Mouse (Mus musculus) embryonic facial prominence, embryonic 13.5 days (tissue): ENCODE data around the gene Vezf1. TPM values are rescaled to one million over a fixed set of nuclear protein-coding genes. Genes with fewer than 3 reads are reported as not detected.

Source experiments
- ATAC-seq: fragments of 200-750 bp; cut with Nextera tagmentation; 2 replicates; pipeline ENCODE4 v1.8.0; 2017; ENCODE audit warnings: low read depth; ENCODE audit not compliant: insufficient number of reproducible peaks, insufficient read depth, low FRiP score, low TSS enrichment
- H3K27ac ChIP-seq: fragments of 300-500 bp; sonication (generic); 2 replicates; pipeline ENCODE4 v1.5.1; 2015; ENCODE audit warnings: moderate library complexity, mild to moderate bottlenecking, inconsistent platforms
- H3K27me3 ChIP-seq: fragments of 300-500 bp; sonication (generic); 2 replicates; pipeline ENCODE4 v1.6.1; 2015; ENCODE audit warnings: mild to moderate bottlenecking, inconsistent platforms
- H3K36me3 ChIP-seq: fragments of 300-500 bp; sonication (generic); 2 replicates; pipeline ENCODE4 v1.6.1; 2015; ENCODE audit warnings: mild to moderate bottlenecking, inconsistent platforms
- H3K4me1 ChIP-seq: fragments of 300-500 bp; sonication (generic); 2 replicates; pipeline ENCODE4 v1.6.1; 2015; ENCODE audit warnings: inconsistent platforms
- H3K4me2 ChIP-seq: fragments of 300-500 bp; sonication (generic); 2 replicates; pipeline ENCODE4 v1.6.1; 2015; ENCODE audit warnings: moderate library complexity, mild to moderate bottlenecking, inconsistent platforms
- H3K4me3 ChIP-seq: fragments of 300-500 bp; sonication (generic); 2 replicates; pipeline ENCODE4 v1.5.1; 2015; ENCODE audit warnings: mild to moderate bottlenecking, inconsistent platforms
- H3K9ac ChIP-seq: fragments of 300-500 bp; sonication (generic); 2 replicates; pipeline ENCODE4 v1.6.1; 2015; ENCODE audit warnings: mild to moderate bottlenecking, inconsistent platforms
- H3K9me3 ChIP-seq: fragments of 300-500 bp; sonication (generic); 2 replicates; pipeline ENCODE4 v1.6.1; 2016; ENCODE audit warnings: inconsistent platforms
- WGBS: fragments of 180-500 bp; shearing (Covaris S2); methylation state at CpG from one replicate; pipeline ENCODE4 v1.1.7; 2015; ENCODE audit warnings: mixed read lengths; 5-methylcytosine and 5-hydroxymethylcytosine counted together
- polyA plus RNA-seq: library from polyadenylated mRNA; unstranded; fragments of >200 nt; fragmentation: Nextera tagmentation; extraction: Ambion mirVana; gene quantifications from 2 replicates; pipeline ENCODE4 v1.2.1, GENCODE M21; 2015

Gene Vezf1
- polyA plus RNA-seq = 43.1 and 47.0 TPM in 2 replicates

GRCm38 (mm10) chr11:88067586-88068410 lies at the start of gene Vezf1:
Gene Vezf1, plus strand, starts transcription at chr11:88068279.
- under 1% methylated on average over 31 of the region's 81 CpGs for WGBS
- peak; percentile 89 for ATAC-seq
- peak within 1 kb of the TSS; percentile 96 for H3K4me3 ChIP-seq
- H3K9ac ChIP-seq = peak within 1 kb of the TSS; percentile 98
- H3K27ac ChIP-seq = peak within 1 kb of the TSS; percentile 97
- H3K36me3 ChIP-seq = no peaks in the 10 kb centered on the region
- no peaks in the 10 kb centered on the region for H3K9me3 ChIP-seq
- H3K4me2 ChIP-seq = peak within 1 kb of the TSS; percentile 82
- no peaks in the 10 kb centered on the region for H3K27me3 ChIP-seq
- H3K4me1 ChIP-seq = peaks cover 35% of the 10 kb centered on the region

DNA sequence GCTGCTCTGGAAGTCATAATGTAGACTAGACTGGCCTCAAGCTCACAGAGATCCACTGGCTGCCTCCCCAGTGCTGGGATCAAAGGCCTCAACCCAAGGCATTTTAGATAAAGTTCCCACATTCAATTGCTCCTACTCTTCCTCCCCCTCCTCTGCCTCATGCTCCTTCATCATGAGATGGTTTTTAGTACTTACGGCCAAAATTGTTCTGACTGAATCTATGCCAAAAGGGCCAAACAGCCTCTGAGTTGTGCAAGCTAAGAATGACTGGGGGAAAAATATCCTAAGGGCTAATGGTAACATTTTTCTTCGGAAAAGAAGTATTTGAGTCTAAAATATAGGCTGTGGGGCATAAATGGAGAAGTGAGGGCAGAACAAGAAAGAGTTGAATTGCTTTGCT lies 44.1 kb upstream of the Vezf1 start:
- Histone ChIP-seq H3K9ac (no peak overlapping the region), H3K9me3 (no peaks in the 10 kb centered on the region), H3K4me1 (0 out of 2 replicates have a peak, but pooled peaks cover 3% of the 10 kb centered on the region), H3K36me3 (no peaks in the 10 kb centered on the region), H3K4me3 (no peak overlapping the region), H3K4me2 (no peak overlapping the region), H3K27me3 (no peaks in the 10 kb centered on the region), H3K27ac (no peak overlapping the region)
- 71% methylated on average over 2 of the region's 2 CpGs for WGBS
- no peak for ATAC-seq

DNA sequence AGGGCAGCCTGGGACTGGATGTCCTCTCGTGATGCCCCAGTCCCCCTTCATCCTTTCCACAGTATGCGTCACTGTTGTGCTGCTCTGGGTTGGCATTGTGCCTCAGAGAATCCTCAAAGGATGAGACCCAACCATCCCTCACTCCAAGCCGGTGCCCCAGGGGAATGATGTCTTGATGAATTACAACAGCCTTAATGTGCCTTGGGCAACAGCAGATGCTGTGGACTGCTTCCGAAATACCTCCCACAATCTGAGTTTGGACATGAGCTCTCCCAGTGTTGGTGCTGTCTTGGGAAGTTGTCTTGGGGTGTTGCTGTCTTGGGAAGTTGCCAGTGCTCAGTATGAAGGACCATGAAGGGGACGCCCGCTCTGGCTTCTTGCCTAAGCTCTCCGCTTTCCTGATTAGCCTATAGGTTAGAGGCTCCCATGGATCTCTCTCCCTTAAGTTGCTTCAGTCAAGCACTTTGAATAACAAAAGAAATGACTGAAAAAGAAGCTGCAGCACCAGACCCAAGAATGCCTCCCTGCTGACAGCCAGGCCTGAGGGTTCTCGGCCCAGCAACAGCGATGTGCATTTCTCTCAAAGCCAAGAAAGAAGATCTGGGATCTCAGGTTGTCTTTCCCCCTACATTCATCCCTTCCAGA lies 40.6 kb upstream of the Vezf1 start:
- H3K27me3 ChIP-seq = no peaks in the 10 kb centered on the region
- 63% methylated on average over 9 of the region's 9 CpGs for WGBS
- peaks cover 5% of the 10 kb centered on the region; the same call in 1 of the 2 replicates for H3K4me1 ChIP-seq
- H3K27ac ChIP-seq = no peak overlapping the region
- no peak overlapping the region for H3K9ac ChIP-seq
- no peak for ATAC-seq
- H3K36me3 ChIP-seq = no peaks in the 10 kb centered on the region
- H3K4me3 ChIP-seq = no peak overlapping the region
- no peaks in the 10 kb centered on the region for H3K9me3 ChIP-seq
- no peak overlapping the region for H3K4me2 ChIP-seq

DNA sequence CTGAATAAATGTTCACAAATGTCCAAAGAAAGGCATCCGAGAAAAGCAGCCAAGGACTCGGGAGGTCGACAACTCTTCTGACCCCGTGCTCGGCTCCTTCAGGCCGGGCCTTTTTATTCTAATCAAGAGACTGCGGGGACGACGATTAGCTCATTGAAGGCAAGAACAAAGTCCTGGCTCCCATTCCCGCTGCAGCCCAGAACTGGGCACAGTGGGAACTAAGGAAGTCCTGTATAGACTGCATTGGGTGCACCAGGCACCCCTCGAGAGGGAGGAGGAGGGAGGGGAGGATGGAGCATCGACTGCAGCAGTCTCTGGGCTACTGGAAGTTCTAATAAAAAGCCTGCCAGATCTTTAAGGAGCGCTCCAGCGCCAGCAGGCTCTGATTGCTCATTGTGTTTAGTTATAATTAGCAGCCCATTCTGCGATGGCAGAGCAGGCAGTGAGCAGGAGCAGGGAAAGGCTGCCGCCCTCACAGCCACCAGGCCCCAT lies 39.8 kb upstream of the Vezf1 start:
- Histone ChIP-seq H3K9ac (no peak overlapping the region), H3K4me2 (no peak overlapping the region), H3K4me1 (peaks cover 5% of the 10 kb centered on the region; the same call in 1 of the 2 replicates), H3K9me3 (no peaks in the 10 kb centered on the region), H3K27ac (no peak overlapping the region), H3K36me3 (no peaks in the 10 kb centered on the region), H3K4me3 (no peak overlapping the region), H3K27me3 (no peaks in the 10 kb centered on the region)
- no peak for ATAC-seq
- 20% methylated on average over 16 of the region's 16 CpGs for WGBS

- Histone ChIP-seq H3K36me3 (0 out of 2 replicates have a peak, but pooled peaks cover 3% of the 10 kb centered on the region), H3K27ac (no peak overlapping the region), H3K9me3 (no peaks in the 10 kb centered on the region), H3K4me3 (no peak overlapping the region), H3K9ac (no peak overlapping the region), H3K4me1 (peaks cover 5% of the 10 kb centered on the region; the same call in 1 of the 2 replicates), H3K4me2 (no peak overlapping the region), H3K27me3 (no peaks in the 10 kb centered on the region)
- no peak for ATAC-seq
- 87% methylated on average over 7 of the region's 7 CpGs for WGBS
These were observed 37.9 kb upstream of the Vezf1 start for GRCm38 (mm10) chr11:88030219-88030618.

GRCm38 (mm10) chr11:88030836-88031235 lies 37.2 kb upstream of the Vezf1 start:
- Histone ChIP-seq H3K4me2 (no peak overlapping the region), H3K4me3 (no peak overlapping the region), H3K27me3 (no peaks in the 10 kb centered on the region), H3K9me3 (no peaks in the 10 kb centered on the region), H3K4me1 (peaks cover 5% of the 10 kb centered on the region; the same call in 1 of the 2 replicates), H3K27ac (no peak overlapping the region), H3K36me3 (0 out of 2 replicates have a peak, but pooled peaks cover 3% of the 10 kb centered on the region), H3K9ac (no peak overlapping the region)
- WGBS = 79% methylated on average over 2 of the region's 2 CpGs
- ATAC-seq = no peak

DNA sequence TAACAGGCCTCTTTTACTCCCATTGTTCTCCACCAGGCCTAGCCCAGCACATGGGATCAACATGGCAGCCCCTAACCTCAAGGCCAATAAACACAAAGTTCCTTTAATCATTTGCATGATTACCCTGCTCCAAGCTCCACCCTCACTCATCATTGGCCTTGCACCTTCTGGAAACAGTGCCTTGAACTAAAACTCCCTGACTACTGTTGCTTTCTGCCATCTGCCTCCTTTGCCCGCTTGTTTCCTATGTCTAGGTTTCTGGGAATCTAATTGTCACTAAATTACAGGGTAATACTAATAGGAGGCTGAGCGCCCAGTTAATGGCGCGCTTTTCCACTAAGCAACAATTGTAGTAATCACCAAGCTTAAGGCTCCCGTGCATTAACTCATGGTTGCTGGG lies 36.3 kb upstream of the Vezf1 start:
- H3K4me3 ChIP-seq = no peak overlapping the region
- H3K36me3 ChIP-seq = 0 out of 2 replicates have a peak, but pooled peaks cover 3% of the 10 kb centered on the region
- ATAC-seq = no peak
- peaks cover 5% of the 10 kb centered on the region; the same call in 1 of the 2 replicates for H3K4me1 ChIP-seq
- no peak overlapping the region for H3K27ac ChIP-seq
- no peak overlapping the region for H3K4me2 ChIP-seq
- H3K9me3 ChIP-seq = no peaks in the 10 kb centered on the region
- WGBS = 70% methylated on average over 5 of the region's 5 CpGs
- no peaks in the 10 kb centered on the region for H3K27me3 ChIP-seq
- no peak overlapping the region for H3K9ac ChIP-seq

GRCm38 (mm10) chr11:88035970-88036369 lies 32.1 kb upstream of the Vezf1 start:
- Histone ChIP-seq H3K9me3 (no peaks in the 10 kb centered on the region), H3K36me3 (0 out of 2 replicates have a peak, but pooled peaks cover 3% of the 10 kb centered on the region)
- WGBS = 68% methylated on average over 7 of the region's 7 CpGs

DNA sequence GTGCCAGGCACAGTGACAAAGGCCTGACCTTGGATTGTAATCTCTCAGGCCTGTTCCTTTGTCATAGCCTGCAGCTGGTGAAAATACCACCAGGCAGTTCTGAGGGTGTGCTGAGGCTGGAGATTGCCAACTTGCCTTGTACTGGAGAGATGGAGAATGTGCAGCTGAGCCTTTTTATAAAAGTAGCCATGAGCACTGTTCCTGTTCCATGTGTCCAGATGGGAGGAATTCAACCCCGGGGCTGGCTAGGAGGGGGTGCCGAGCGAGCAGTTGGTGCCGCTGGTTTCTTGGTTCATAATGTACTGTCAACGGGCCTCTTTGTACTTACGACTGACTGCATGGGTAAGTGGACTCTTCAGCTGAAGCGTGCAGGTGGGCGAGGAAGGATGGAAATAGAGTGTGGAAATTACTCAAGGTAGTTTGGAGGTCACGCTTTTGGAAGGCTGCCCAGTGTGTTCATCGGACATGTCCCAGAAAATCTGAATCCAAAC lies 31.3 kb upstream of the Vezf1 start:
- Histone ChIP-seq H3K36me3 (peaks cover 5% of the 10 kb centered on the region; the same call in 1 of the 2 replicates), H3K4me2 (no peak overlapping the region), H3K27me3 (no peaks in the 10 kb centered on the region), H3K9ac (no peak overlapping the region), H3K27ac (no peak overlapping the region), H3K4me3 (no peak overlapping the region), H3K9me3 (no peaks in the 10 kb centered on the region), H3K4me1 (no peaks in the 10 kb centered on the region)
- ATAC-seq = no peak
- 78% methylated on average over 10 of the region's 10 CpGs for WGBS

More at GRCm38 (mm10) chr11:88035970-88036369, 32.1 kb upstream of the Vezf1 start:
- no peak for ATAC-seq
- Histone ChIP-seq H3K4me1 (peaks cover 3% of the 10 kb centered on the region; the same call in 1 of the 2 replicates), H3K9ac (no peak overlapping the region), H3K4me3 (no peak overlapping the region), H3K4me2 (no peak overlapping the region), H3K27ac (no peak overlapping the region), H3K27me3 (no peaks in the 10 kb centered on the region)

DNA sequence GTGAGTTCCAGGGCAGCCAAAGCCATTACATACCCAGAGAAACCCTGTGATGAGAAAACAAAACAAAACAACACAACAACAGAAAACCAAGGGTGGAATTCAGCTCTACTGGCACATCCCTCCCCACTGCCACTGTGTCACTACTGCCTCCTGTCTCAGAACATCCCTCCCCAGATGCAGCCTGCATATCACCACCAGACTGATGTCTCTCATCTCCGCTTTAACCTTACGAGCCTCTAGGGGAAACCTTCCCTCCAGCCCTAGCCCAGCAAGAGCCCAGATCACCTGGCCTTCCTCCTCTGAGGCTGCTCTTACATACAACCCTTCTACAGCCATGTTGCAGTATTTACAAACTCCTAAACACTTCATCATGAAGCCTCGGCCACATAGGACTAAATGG lies 30.7 kb upstream of the Vezf1 start:
- no peak for ATAC-seq
- no peak overlapping the region for H3K9ac ChIP-seq
- no peaks in the 10 kb centered on the region for H3K4me1 ChIP-seq
- no peaks in the 10 kb centered on the region for H3K27me3 ChIP-seq
- 71% methylated on average over 3 of the region's 3 CpGs for WGBS
- H3K36me3 ChIP-seq = peaks cover 9% of the 10 kb centered on the region; the same call in 1 of the 2 replicates
- H3K4me2 ChIP-seq = no peak overlapping the region
- no peak overlapping the region for H3K4me3 ChIP-seq
- H3K9me3 ChIP-seq = no peaks in the 10 kb centered on the region
- H3K27ac ChIP-seq = no peak overlapping the region

GRCm38 (mm10) chr11:88039066-88039465 lies 29.0 kb upstream of the Vezf1 start:
- 82% methylated on average over 1 of the region's 1 CpGs for WGBS

More at GRCm38 (mm10) chr11:88039066-88039465, 29.0 kb upstream of the Vezf1 start:
- H3K4me2 ChIP-seq = no peak overlapping the region
- H3K36me3 ChIP-seq = peaks cover 9% of the 10 kb centered on the region; the same call in 1 of the 2 replicates
- no peaks in the 10 kb centered on the region for H3K27me3 ChIP-seq
- ATAC-seq = no peak
- no peaks in the 10 kb centered on the region for H3K4me1 ChIP-seq
- H3K4me3 ChIP-seq = no peak overlapping the region
- H3K9ac ChIP-seq = no peak overlapping the region
- no peaks in the 10 kb centered on the region for H3K9me3 ChIP-seq
- no peak overlapping the region for H3K27ac ChIP-seq
